Mouse (Mus musculus) gastrocnemius, adult 18-20 months (tissue): Measurements from ENCODE around the gene Dgkg. TPM values are rescaled to one million over a fixed set of nuclear protein-coding genes. Genes with fewer than 3 reads are reported as not detected.
A peak's percentile ranks its signal among the peaks of the same experiment; 100 is the strongest.

Experiments
- DNase-seq: peaks from one replicate; pipeline ENCODE4 v3.0.0; 2021; ENCODE audit warnings: low spot score
- total RNA-seq, 2 experiments: library from RNA; stranded (reverse); gene quantifications; 2 replicates each; pipeline ENCODE4 v1.2.3; 2021

Gene Dgkg
- total RNA-seq, 2 experiments from 2014 or later, result 0.43 to 0.55 TPM

GRCm38 (mm10) chr16:22600108-22600699 lies 56.8 kb downstream of the Dgkg start:
- no peak for DNase-seq

DNA sequence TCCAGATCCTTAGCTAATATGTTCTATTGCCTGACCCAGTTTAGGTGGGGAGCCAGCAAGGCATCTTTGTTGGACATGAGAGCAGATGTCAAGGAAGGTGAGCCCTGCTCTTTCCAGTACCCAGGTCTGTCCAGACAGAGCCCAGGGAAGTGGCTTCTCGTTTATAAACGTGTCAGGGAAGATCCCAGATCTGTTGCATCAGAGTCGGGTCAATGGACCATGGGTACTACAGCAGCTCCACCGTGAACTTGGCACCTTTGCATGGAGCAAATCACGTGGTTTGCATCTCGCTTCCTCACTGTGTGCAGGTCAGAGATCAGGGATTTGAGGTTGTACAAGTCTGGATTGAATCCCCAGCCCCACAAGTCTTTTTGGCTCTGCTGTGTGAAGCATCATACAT lies 58.3 kb downstream of the Dgkg start:
- DNase-seq, result no peak

DNA sequence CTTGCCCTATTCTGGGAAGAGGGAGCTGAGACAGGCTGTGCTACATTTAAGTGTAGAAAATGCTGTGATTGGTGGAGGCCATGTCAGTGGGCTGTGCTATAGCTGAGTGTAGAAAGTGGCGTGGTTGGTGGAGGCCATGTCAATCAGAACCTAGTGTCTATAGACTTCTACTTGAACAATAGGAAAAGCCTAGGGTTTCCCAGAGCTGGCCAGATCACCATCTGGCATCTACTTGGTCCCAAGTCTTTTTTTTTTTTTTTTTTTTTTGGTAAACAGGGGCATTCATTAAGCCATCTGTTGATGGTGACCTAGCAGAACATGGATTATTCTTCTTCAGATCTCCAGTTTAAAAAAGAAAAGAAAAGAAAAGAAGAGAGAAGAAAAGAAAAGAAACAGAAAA lies 60.6 kb downstream of the Dgkg start:
- DNase-seq, result no peak

DNA sequence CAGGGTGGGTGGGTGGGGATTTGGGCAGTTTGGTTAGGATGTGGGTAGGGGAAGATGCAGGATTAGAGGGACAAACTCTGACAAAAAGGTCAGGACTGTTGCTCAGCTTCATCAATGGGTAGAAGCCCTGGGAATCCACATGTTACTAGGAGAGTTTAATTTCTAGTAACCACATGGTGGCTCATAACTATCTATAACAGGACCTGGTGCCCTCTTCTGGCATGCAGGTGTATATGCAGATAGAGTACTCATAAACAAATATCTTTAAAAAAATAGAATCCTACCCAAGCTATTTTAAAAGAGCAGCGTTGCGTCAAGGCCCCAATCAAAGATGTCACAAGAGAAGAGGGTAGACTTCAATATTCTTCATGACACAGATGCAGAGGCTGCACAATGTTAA lies 63.1 kb downstream of the Dgkg start:
- DNase-seq, result no peak

DNA sequence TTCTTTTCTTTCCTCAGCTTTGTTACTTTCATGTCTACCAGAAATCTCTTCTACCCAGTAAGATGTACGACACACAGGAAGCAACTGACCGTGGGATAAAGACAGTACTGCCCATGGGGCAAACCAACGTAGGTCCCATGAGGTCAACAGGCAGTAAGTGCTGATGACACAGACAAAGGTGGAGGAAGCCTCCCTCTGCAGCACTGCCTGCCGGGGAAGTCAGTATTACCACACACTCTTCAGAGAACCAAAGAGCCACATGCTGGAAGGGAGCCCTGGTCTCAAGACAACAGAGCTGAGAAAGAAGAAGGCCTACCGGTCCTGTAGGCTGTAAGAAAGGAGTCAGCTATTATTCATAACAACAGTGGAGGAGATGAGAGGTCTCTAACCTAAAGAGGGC lies 67.4 kb downstream of the Dgkg start:
- DNase-seq, result no peak

DNA sequence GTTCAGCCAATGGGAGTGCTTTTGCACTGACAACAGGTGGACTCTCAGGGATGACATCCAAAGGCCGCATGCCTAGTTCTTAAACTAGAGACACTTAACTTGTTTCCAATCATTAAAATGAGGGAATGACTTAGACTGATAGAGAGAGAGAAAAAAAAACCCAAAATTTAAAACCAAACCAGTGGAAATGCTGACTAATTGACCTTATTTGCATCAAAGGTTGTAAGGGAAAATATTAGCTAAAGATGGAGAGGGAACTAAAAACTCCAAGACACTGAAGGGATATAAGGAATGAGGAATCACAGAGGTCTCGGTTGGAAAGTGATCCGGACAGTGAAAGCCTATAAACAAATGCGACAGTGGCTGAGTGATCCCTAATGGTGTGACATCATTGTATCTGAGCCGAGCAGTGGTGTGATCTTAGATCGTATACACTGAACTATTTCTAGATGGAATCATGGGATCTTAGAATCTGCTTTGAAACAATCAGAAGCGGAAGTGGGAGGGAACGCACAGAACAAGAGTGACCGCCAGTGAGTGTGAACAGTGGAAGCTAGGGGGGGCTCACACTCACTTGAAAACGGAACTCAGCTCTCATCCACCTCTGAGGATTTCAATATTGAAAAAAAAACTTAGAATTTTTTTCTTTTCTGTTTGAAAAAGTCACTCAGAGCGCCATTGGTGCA lies 70.7 kb downstream of the Dgkg start:
- DNase-seq, result no peak

DNA sequence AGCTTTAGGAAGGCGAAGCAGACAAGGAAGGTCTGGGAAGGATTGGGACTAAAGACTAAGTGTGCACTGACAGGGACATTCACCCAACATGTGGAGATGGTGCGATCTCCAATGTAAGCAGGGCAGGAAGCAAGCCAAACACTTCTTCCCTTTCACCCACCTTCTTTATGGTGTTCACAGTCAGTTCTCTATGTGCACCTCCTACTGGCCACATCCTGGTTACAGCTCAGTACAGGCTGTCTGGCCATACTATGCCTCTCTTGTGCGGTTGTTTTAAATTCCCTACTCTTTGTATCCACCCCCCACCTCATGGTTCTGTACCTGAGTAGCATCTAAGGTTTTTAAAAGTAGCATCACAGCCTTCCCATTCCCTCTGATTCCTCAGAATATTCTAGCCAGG lies 71.5 kb downstream of the Dgkg start:
- DNase-seq, result no peak

DNA sequence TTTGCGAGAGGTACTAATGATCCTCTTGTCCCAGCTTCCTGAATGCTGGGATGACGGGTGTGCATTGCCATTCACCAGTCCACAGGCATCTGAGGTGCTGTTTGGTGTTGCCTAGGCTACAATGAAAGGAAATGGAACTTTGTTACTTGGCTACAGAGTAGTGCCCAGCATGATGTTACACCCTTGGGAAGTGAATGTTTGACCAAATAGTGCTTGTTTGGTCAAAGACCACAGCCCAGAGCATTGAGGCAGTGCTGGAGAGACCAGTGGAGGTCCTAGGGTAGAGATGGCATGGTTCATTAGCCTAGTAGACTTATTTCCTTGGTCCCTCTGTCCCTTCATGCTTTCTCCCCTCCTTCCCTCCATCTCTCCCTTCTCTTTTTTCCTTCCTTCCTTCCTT lies 73.6 kb downstream of the Dgkg start:
- DNase-seq, result no peak

DNA sequence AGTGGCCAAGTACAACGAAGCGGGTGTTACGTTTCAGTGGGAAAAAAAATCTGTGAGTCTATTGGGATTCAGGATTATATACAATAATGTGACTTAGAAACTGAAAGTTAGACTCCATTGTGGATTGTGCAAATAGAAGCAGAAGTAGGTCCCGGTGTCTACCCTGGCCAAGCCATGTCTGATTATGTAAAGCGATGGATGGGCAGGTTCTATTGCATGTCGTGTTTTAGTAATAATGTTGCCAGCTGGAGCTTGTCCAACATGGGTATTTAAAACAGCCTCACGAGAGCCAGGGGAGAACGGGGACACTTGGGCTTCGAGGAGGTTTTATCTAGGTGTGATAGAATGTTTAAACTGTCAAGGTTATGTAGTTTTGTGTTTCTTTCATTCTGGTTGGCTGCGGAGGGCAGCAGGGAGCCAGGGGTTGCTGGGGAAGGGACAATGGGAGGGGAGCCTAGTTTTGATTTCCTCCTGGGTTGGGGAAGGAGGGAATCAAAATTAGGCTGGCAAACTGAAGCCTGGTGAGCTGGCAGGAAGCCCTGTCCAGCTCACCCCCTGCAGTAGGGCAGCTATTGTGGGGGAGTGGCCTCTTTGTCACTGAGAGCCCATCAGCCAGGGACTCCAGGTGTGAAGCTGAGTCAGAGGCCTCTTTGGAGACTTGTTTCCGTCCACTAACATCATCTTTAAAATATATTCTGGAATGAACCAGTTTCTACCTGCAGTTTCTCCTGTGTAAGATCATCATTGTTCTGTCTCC lies 74.7 kb downstream of the Dgkg start:
- DNase-seq, result no peak

DNA sequence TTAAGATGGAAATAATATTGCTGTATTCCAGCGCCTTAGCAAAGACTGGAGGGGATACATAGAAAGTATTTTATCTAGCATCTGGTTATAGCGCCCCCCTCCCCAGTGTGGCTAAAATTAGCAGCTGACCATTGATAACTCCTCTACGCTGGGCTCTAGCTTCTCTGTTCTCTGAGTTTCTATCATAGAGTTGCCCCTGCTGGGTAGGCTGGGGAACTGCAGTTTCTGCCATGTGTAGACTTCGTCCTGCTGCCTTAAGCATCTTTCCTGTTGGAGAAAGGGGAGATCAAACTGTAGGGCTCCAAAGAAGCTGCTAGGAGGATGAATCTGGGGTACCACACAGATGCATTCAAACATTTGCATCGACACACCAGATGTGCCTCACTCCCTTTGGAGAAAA lies 76.9 kb downstream of the Dgkg start:
- no peak for DNase-seq

- DNase-seq, result no peak
Observed at GRCm38 (mm10) chr16:22578883-22579282, 78.1 kb downstream of the Dgkg start.

- DNase-seq, result no peak
Observed at GRCm38 (mm10) chr16:22577656-22578055, 79.4 kb downstream of the Dgkg start.

GRCm38 (mm10) chr16:22574164-22574563 lies 82.9 kb downstream of the Dgkg start:
- no peak for DNase-seq

GRCm38 (mm10) chr16:22572641-22573341 lies 84.2 kb downstream of the Dgkg start:
- no peak for DNase-seq

DNA sequence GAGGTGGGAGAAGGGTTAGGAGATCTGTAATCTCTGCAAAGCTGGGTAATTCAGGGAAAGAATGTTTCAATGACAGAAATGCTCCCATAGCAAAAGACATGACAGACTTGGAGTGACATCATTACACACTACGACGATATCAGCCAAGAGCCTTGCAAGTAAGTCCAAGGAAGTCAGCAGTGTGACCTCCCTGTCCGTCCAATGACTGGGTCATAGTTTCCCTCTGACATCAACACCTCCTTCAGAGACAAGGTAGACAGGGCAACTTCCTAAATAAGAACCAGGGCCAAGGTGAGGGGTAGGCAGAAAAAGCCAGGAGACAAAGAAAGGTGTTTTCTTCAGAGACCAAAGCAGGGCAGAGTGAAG lies 92.1 kb downstream of the Dgkg start:
- DNase-seq, result no peak

- DNase-seq, result peak; percentile 51
Observed at GRCm38 (mm10) chr16:22564259-22564906, 92.6 kb downstream of the Dgkg start.

DNA sequence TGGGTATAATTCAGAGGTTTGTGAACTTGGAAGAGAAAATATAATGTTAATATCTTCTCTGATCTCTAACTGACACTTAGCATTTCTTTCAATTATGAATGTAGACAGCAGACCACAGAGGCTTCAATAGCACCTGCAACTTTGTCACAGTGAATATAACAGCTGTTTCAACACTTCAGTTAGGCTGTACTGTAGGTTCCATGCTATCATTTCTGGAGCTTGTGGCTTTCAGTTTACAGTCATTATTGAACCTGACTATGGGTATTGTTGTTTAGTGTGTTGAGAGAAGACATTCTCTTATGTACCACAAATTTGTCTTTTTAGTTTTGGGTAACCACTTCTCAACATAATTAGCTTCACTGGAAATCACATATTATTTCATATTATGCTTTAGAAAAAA lies 93.4 kb downstream of the Dgkg start:
- no peak for DNase-seq

- no peak for DNase-seq
Observed at GRCm38 (mm10) chr16:22554996-22555395, 102.0 kb downstream of the Dgkg start.

- no peak for DNase-seq
Observed at GRCm38 (mm10) chr16:22552351-22552750, 104.7 kb downstream of the Dgkg start.

- DNase-seq, result no peak
Observed at GRCm38 (mm10) chr16:22551231-22552000, 105.6 kb downstream of the Dgkg start.

GRCm38 (mm10) chr16:22549346-22549745 lies 107.7 kb downstream of the Dgkg start:
- DNase-seq, result no peak
